Mouse (Mus musculus) stomach, postnatal 0 days (tissue): ENCODE results near the gene Ptcra. TPM values are rescaled to one million over a fixed set of nuclear protein-coding genes. Genes with fewer than 3 reads are reported as not detected.
A peak's percentile ranks its signal among the peaks of the same experiment; 100 is the strongest.
"Not testable (repeated sequence)": the region's sequence is repeated elsewhere in the genome, so short reads cannot be mapped to it uniquely, and the experiment has no call there.

Source experiments
- ATAC-seq: fragments of 200-750 bp; cut with Nextera tagmentation; 2 replicates; pipeline ENCODE4 v1.8.0; 2017; ENCODE audit not compliant: low FRiP score, low TSS enrichment
- DNase-seq: peaks from one replicate; pipeline ENCODE4 v3.0.0-alpha.2; 2016; ENCODE audit warnings: low spot score
- H3K27ac ChIP-seq: fragments of 300-500 bp; sonication (generic); replicated peaks from 2 replicates; pipeline ENCODE4 v1.5.1; 2014; ENCODE audit warnings: mild to moderate bottlenecking, control low read depth
- H3K27me3 ChIP-seq: fragments of 300-500 bp; sonication (generic); 2 replicates; pipeline ENCODE4 v1.6.1; 2014; ENCODE audit warnings: low read length; ENCODE audit not compliant: control insufficient read depth, insufficient read depth
- H3K36me3 ChIP-seq: fragments of 300-500 bp; sonication (generic); 2 replicates; pipeline ENCODE4 v1.6.1; 2014; ENCODE audit warnings: low read length, mixed read lengths; ENCODE audit not compliant: control insufficient read depth, insufficient read depth
- H3K4me1 ChIP-seq: fragments of 300-500 bp; sonication (generic); replicated peaks from 2 replicates; pipeline ENCODE4 v1.6.1; 2014; ENCODE audit warnings: antibody characterized with exemption; ENCODE audit not compliant: control insufficient read depth, insufficient read depth
- H3K4me2 ChIP-seq: fragments of 300-500 bp; sonication (generic); replicated peaks from 2 replicates; pipeline ENCODE4 v1.6.1; 2014; ENCODE audit warnings: low read depth, mild to moderate bottlenecking, control low read depth, moderate library complexity
- H3K4me3 ChIP-seq: fragments of 300-500 bp; sonication (generic); 2 replicates; pipeline ENCODE4 v1.5.1; 2014; ENCODE audit warnings: low read depth, low read length, control low read depth
- H3K9ac ChIP-seq: fragments of 300-500 bp; sonication (generic); 2 replicates; pipeline ENCODE4 v1.6.1; 2014; ENCODE audit warnings: mild to moderate bottlenecking, low read length, control low read depth, mixed read lengths
- H3K9me3 ChIP-seq: fragments of 300-500 bp; sonication (generic); 2 replicates; pipeline ENCODE4 v1.6.1; 2016; ENCODE audit warnings: low read length; ENCODE audit not compliant: control insufficient read depth
- CTCF ChIP-seq: IDR thresholded peaks from 2 replicates; pipeline ENCODE4 v1.5.1; 2016; ENCODE audit warnings: antibody characterized with exemption, low read depth, mild to moderate bottlenecking, moderate library complexity
- EP300 ChIP-seq: optimal IDR thresholded peaks from 2 replicates; pipeline ENCODE3; 2016; ENCODE audit warnings: antibody characterized with exemption
- WGBS: fragments of 180-500 bp; shearing (Covaris S2); extraction: QIAGEN DNeasy Blood & Tissue Kit; methylation state at CpG from one replicate; pipeline ENCODE4 v1.1.7; 2014; 5-methylcytosine and 5-hydroxymethylcytosine counted together
- polyA plus RNA-seq: library from polyadenylated mRNA; unstranded; fragments of >200 nt; fragmentation: Nextera tagmentation; extraction: Ambion mirVana; gene quantifications from 2 replicates; pipeline ENCODE4 v1.2.1, GENCODE M21; 2015

Gene Ptcra
- polyA plus RNA-seq, 1 experiment from 2014 or later, result 0.50 TPM

DNA sequence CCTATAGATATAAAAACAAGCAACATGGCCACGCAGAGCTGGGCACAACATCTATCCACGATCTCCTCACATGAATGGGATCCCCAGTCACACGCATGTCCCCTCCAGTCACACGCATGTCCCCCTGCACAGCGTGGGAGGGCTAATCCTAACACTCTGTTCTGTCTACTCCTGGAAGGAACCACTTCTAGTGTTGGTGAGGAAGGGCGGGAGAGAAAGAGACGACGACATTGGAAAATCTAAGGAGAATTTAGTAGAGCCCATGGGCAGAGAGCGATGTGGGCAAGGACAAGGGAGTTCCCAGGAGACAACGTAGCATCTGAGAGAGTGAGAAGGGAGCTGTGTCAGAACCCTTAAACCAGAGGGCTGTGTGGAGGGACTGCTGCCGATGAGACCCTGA is 7.0 kb upstream of the Ptcra start:
- ATAC-seq (no peak), DNase-seq (no peak)
- 89% methylated on average over 11 of the region's 11 CpGs for WGBS
- Histone ChIP-seq H3K27ac (no peak overlapping the region), H3K9me3 (no peaks in the 10 kb centered on the region), H3K27me3 (no peaks in the 10 kb centered on the region), H3K9ac (no peak overlapping the region), H3K4me1 (no peaks in the 10 kb centered on the region; the same call in 1 of the 2 replicates), H3K4me2 (no peak overlapping the region), H3K36me3 (no peaks in the 10 kb centered on the region), H3K4me3 (no peak overlapping the region)
- TF ChIP-seq CTCF (no peak), EP300 (no peak)

GRCm38 (mm10) chr17:46767868-46768267 is 4.4 kb upstream of the Ptcra start:
- WGBS, result 43% methylated on average over 8 of the region's 8 CpGs

GRCm38 (mm10) chr17:46764916-46765315 is 1.4 kb upstream of the Ptcra start:
- not testable (repeated sequence) for H3K27ac ChIP-seq, H3K4me1 ChIP-seq, H3K27me3 ChIP-seq, ATAC-seq, H3K4me3 ChIP-seq, H3K9ac ChIP-seq, H3K36me3 ChIP-seq, DNase-seq, H3K4me2 ChIP-seq, H3K9me3 ChIP-seq
- WGBS, result 52% methylated on average over 7 of the region's 9 CpGs

More at GRCm38 (mm10) chr17:46767868-46768267, 4.4 kb upstream of the Ptcra start:
- no peak overlapping the region for H3K4me2 ChIP-seq
- DNase-seq (peak; percentile 31), ATAC-seq (no peak)
- no peak overlapping the region for H3K9ac ChIP-seq
- H3K4me3 ChIP-seq, result no peak overlapping the region
- no peaks in the 10 kb centered on the region; the same call in 1 of the 2 replicates for H3K4me1 ChIP-seq
- H3K36me3 ChIP-seq, result no peaks in the 10 kb centered on the region
- no peak for TF ChIP-seq CTCF
- no peak for TF ChIP-seq EP300
- no peak overlapping the region for H3K27ac ChIP-seq
- no peaks in the 10 kb centered on the region for H3K9me3 ChIP-seq
- no peaks in the 10 kb centered on the region for H3K27me3 ChIP-seq

DNA sequence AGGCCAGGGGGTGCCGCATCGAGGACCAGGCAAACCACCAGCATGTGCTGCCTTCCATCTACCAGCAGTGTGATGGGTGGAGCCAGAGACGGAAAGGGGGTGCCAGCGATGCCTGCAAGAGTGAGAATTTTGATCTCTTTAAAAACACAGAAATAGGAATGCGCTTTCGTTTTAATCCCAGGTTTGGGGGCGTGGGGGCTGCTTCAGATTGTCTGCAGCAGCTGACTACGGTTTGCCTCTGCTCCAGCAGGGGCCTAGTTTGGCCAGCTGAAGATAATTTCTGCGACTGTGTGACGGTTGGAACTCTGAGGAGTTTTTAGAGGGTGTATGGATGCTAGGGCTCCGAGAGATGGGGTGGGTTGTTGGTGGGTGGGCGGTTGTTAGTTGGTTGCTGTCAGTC is 4.8 kb downstream of the Ptcra start:
- Histone ChIP-seq H3K4me3 (no peak overlapping the region), H3K27ac (no peak overlapping the region), H3K4me2 (no peak overlapping the region), H3K4me1 (no peaks in the 10 kb centered on the region), H3K9me3 (no peaks in the 10 kb centered on the region), H3K27me3 (no peaks in the 10 kb centered on the region), H3K9ac (no peak overlapping the region), H3K36me3 (no peaks in the 10 kb centered on the region)
- TF ChIP-seq CTCF, result no peak
- TF ChIP-seq EP300, result no peak
- ATAC-seq (no peak), DNase-seq (no peak)
- 75% methylated on average over 12 of the region's 12 CpGs for WGBS

GRCm38 (mm10) chr17:46751794-46752556 is 11.5 kb downstream of the Ptcra start, which contains the start of gene Cnpy3:
Cnpy3 (minus strand) TSS chr17:46752214.
- under 1% methylated on average over 53 of the region's 58 CpGs for WGBS
- Histone ChIP-seq H3K27me3 (no peaks in the 10 kb centered on the region), H3K9ac (peak within 1 kb of the TSS; percentile 79), H3K4me2 (peak within 1 kb of the TSS; percentile 61), H3K9me3 (no peaks in the 10 kb centered on the region), H3K36me3 (no peaks in the 10 kb centered on the region), H3K4me1 (peaks cover 3% of the 10 kb centered on the region), H3K27ac (peak within 1 kb of the TSS; percentile 95), H3K4me3 (peak within 1 kb of the TSS; percentile 80)
- peak; percentile 79 for TF ChIP-seq EP300
- TF ChIP-seq CTCF, result no peak
- DNase-seq, result peak; percentile 99
- peak; percentile 99 for ATAC-seq

GRCm38 (mm10) chr17:46751056-46751793 is 12.3 kb downstream of the Ptcra start:
- TF ChIP-seq CTCF (no peak), EP300 (no peak)
- Histone ChIP-seq H3K27ac (peak overlapping the region; percentile 95), H3K27me3 (no peaks in the 10 kb centered on the region), H3K9me3 (no peaks in the 10 kb centered on the region), H3K36me3 (0 out of 2 replicates have a peak, but pooled peaks cover 3% of the 10 kb centered on the region), H3K4me2 (peak overlapping the region; percentile 61), H3K9ac (peak overlapping the region; percentile 79), H3K4me3 (peak overlapping the region; percentile 80), H3K4me1 (peaks cover 3% of the 10 kb centered on the region)
- WGBS, result 16% methylated on average over 16 of the region's 16 CpGs
- ATAC-seq (no peak; the same call in 1 of the 2 replicates), DNase-seq (no peak)
